Mouse (Mus musculus) heart, embryonic 13.5 days (tissue): ENCODE measurements at regions not wholly inside any gene's neighbourhood (a gene's known extent, or its start where the extent isn't known, plus 50 kb on each side); places are given as distances from the start of the nearest gene placed in this dataset.

Source experiments
- ATAC-seq: fragments of 200-750 bp; cut with Nextera tagmentation; 2 replicates; pipeline ENCODE4 v1.8.0; 2017; ENCODE audit warnings: moderate TSS enrichment; ENCODE audit not compliant: insufficient number of reproducible peaks, low FRiP score, low TSS enrichment; ENCODE audit errors: extremely low read depth
- H3K27ac ChIP-seq: fragments of 300-500 bp; sonication (generic); replicated peaks from 2 replicates; pipeline ENCODE4 v1.5.1; 2015; ENCODE audit warnings: moderate library complexity, mild to moderate bottlenecking, inconsistent platforms
- H3K27me3 ChIP-seq: fragments of 300-500 bp; sonication (generic); replicated peaks from 2 replicates; pipeline ENCODE4 v1.6.1; 2015; ENCODE audit warnings: mild to moderate bottlenecking, inconsistent platforms
- H3K36me3 ChIP-seq: fragments of 300-500 bp; sonication (generic); 2 replicates; pipeline ENCODE4 v1.6.1; 2015; ENCODE audit warnings: mild to moderate bottlenecking, inconsistent platforms
- H3K4me1 ChIP-seq: fragments of 300-500 bp; sonication (generic); 2 replicates; pipeline ENCODE4 v1.6.1; 2015; ENCODE audit warnings: inconsistent platforms
- H3K4me2 ChIP-seq: fragments of 300-500 bp; sonication (generic); 2 replicates; pipeline ENCODE4 v1.6.1; 2015; ENCODE audit warnings: inconsistent platforms, mild to moderate bottlenecking, moderate library complexity
- H3K4me3 ChIP-seq: fragments of 300-500 bp; sonication (generic); 2 replicates; pipeline ENCODE4 v1.5.1; 2015; ENCODE audit warnings: moderate library complexity, mild to moderate bottlenecking, inconsistent platforms
- H3K9ac ChIP-seq: fragments of 300-500 bp; sonication (generic); 2 replicates; pipeline ENCODE4 v1.6.1; 2015; ENCODE audit warnings: inconsistent platforms, mild to moderate bottlenecking, moderate library complexity
- H3K9me3 ChIP-seq: fragments of 300-500 bp; sonication (generic); 2 replicates; pipeline ENCODE4 v1.6.1; 2016; ENCODE audit warnings: inconsistent platforms
- WGBS: fragments of 180-500 bp; shearing (Covaris S2); methylation state at CpG from one replicate; pipeline ENCODE4 v1.1.7; 2015; ENCODE audit warnings: mixed read lengths; 5-methylcytosine and 5-hydroxymethylcytosine counted together

- 65% methylated on average over 3 of the region's 3 CpGs for WGBS
- no peaks in the 10 kb centered on the region for H3K9me3 ChIP-seq
- no peak overlapping the region for H3K4me3 ChIP-seq
- H3K27me3 ChIP-seq = no peaks in the 10 kb centered on the region
- H3K4me2 ChIP-seq = no peak overlapping the region
- H3K9ac ChIP-seq = no peak overlapping the region
- H3K27ac ChIP-seq = no peak overlapping the region
- no peaks in the 10 kb centered on the region for H3K36me3 ChIP-seq
- no peak for ATAC-seq
- H3K4me1 ChIP-seq = no peaks in the 10 kb centered on the region
Measured at GRCm38 (mm10) chr14:96879701-96880100, 360.8 kb upstream of the Klhl1 start.

GRCm38 (mm10) chr14:96871969-96872368, 353.1 kb upstream of the Klhl1 start:
- no peak overlapping the region for H3K4me3 ChIP-seq
- 81% methylated on average over 4 of the region's 4 CpGs for WGBS
- no peak overlapping the region for H3K27ac ChIP-seq
- H3K27me3 ChIP-seq = no peaks in the 10 kb centered on the region
- ATAC-seq = no peak
- H3K9ac ChIP-seq = no peak overlapping the region
- no peaks in the 10 kb centered on the region for H3K4me1 ChIP-seq
- no peaks in the 10 kb centered on the region for H3K9me3 ChIP-seq
- no peaks in the 10 kb centered on the region for H3K36me3 ChIP-seq
- no peak overlapping the region for H3K4me2 ChIP-seq

GRCm38 (mm10) chr14:96838910-96839309, 320.0 kb upstream of the Klhl1 start:
- WGBS = 62% methylated on average over 2 of the region's 2 CpGs
- Histone ChIP-seq H3K27ac (no peak overlapping the region), H3K4me1 (no peaks in the 10 kb centered on the region), H3K9me3 (no peaks in the 10 kb centered on the region), H3K36me3 (no peaks in the 10 kb centered on the region), H3K4me3 (no peak overlapping the region), H3K27me3 (no peaks in the 10 kb centered on the region), H3K9ac (no peak overlapping the region), H3K4me2 (no peak overlapping the region)
- ATAC-seq = no peak

GRCm38 (mm10) chr14:96825083-96825482, 306.2 kb upstream of the Klhl1 start:
- no peaks in the 10 kb centered on the region for H3K9me3 ChIP-seq
- H3K9ac ChIP-seq = no peak overlapping the region
- no peak overlapping the region for H3K27ac ChIP-seq
- no peak overlapping the region for H3K4me3 ChIP-seq
- H3K36me3 ChIP-seq = no peaks in the 10 kb centered on the region
- 67% methylated on average over 1 of the region's 1 CpGs for WGBS
- H3K4me1 ChIP-seq = no peaks in the 10 kb centered on the region
- H3K4me2 ChIP-seq = no peak overlapping the region
- no peak for ATAC-seq
- H3K27me3 ChIP-seq = no peaks in the 10 kb centered on the region

- Histone ChIP-seq H3K4me2 (no peak overlapping the region), H3K27ac (no peak overlapping the region), H3K4me3 (no peak overlapping the region), H3K4me1 (no peaks in the 10 kb centered on the region), H3K36me3 (no peaks in the 10 kb centered on the region), H3K27me3 (no peaks in the 10 kb centered on the region), H3K9me3 (no peaks in the 10 kb centered on the region), H3K9ac (no peak overlapping the region)
- WGBS = 70% methylated on average over 2 of the region's 2 CpGs
- ATAC-seq = no peak
Measured at GRCm38 (mm10) chr14:96815665-96816064, 296.8 kb upstream of the Klhl1 start.

- Histone ChIP-seq H3K9me3 (no peaks in the 10 kb centered on the region), H3K9ac (no peak overlapping the region), H3K4me3 (no peak overlapping the region), H3K36me3 (no peaks in the 10 kb centered on the region), H3K4me1 (no peaks in the 10 kb centered on the region), H3K27me3 (no peaks in the 10 kb centered on the region), H3K4me2 (no peak overlapping the region), H3K27ac (no peak overlapping the region)
- no peak for ATAC-seq
- WGBS = 62% methylated on average over 1 of the region's 1 CpGs
Measured at GRCm38 (mm10) chr14:96805284-96805683, 286.4 kb upstream of the Klhl1 start.

GRCm38 (mm10) chr14:96794806-96795205, 275.9 kb upstream of the Klhl1 start:
- H3K4me3 ChIP-seq = no peak overlapping the region
- no peaks in the 10 kb centered on the region for H3K4me1 ChIP-seq
- no peak overlapping the region for H3K27ac ChIP-seq
- ATAC-seq = no peak
- H3K36me3 ChIP-seq = no peaks in the 10 kb centered on the region
- H3K9me3 ChIP-seq = no peaks in the 10 kb centered on the region
- WGBS = 60% methylated on average over 1 of the region's 1 CpGs
- H3K9ac ChIP-seq = no peak overlapping the region
- no peaks in the 10 kb centered on the region for H3K27me3 ChIP-seq
- no peak overlapping the region for H3K4me2 ChIP-seq

- no peak for ATAC-seq
- no peak overlapping the region for H3K4me2 ChIP-seq
- H3K4me1 ChIP-seq = no peaks in the 10 kb centered on the region
- 72% methylated on average over 3 of the region's 3 CpGs for WGBS
- no peak overlapping the region for H3K27ac ChIP-seq
- no peaks in the 10 kb centered on the region for H3K9me3 ChIP-seq
- no peak overlapping the region for H3K9ac ChIP-seq
- no peak overlapping the region for H3K4me3 ChIP-seq
- no peaks in the 10 kb centered on the region for H3K27me3 ChIP-seq
- H3K36me3 ChIP-seq = no peaks in the 10 kb centered on the region
Measured at GRCm38 (mm10) chr14:96787917-96788316, 269.0 kb upstream of the Klhl1 start.

GRCm38 (mm10) chr14:96787286-96787685, 268.4 kb upstream of the Klhl1 start:
- Histone ChIP-seq H3K4me2 (no peak overlapping the region), H3K4me1 (no peaks in the 10 kb centered on the region), H3K9ac (no peak overlapping the region), H3K27me3 (no peaks in the 10 kb centered on the region), H3K27ac (no peak overlapping the region), H3K9me3 (no peaks in the 10 kb centered on the region), H3K4me3 (no peak overlapping the region), H3K36me3 (no peaks in the 10 kb centered on the region)
- WGBS = 36% methylated on average over 1 of the region's 1 CpGs
- ATAC-seq = no peak

- Histone ChIP-seq H3K4me2 (no peak overlapping the region), H3K4me1 (no peaks in the 10 kb centered on the region), H3K27me3 (no peaks in the 10 kb centered on the region), H3K9ac (no peak overlapping the region), H3K9me3 (no peaks in the 10 kb centered on the region), H3K36me3 (no peaks in the 10 kb centered on the region), H3K27ac (no peak overlapping the region), H3K4me3 (no peak overlapping the region)
- WGBS = 57% methylated on average over 1 of the region's 1 CpGs
- no peak for ATAC-seq
Measured at GRCm38 (mm10) chr14:96775801-96776200, 256.9 kb upstream of the Klhl1 start.

- no peaks in the 10 kb centered on the region for H3K9me3 ChIP-seq
- H3K4me2 ChIP-seq = no peak overlapping the region
- H3K9ac ChIP-seq = no peak overlapping the region
- H3K4me3 ChIP-seq = no peak overlapping the region
- H3K27ac ChIP-seq = no peak overlapping the region
- WGBS = 83% methylated on average over 8 of the region's 8 CpGs
- ATAC-seq = no peak
- H3K27me3 ChIP-seq = no peaks in the 10 kb centered on the region
- no peaks in the 10 kb centered on the region for H3K36me3 ChIP-seq
- no peaks in the 10 kb centered on the region for H3K4me1 ChIP-seq
Measured at GRCm38 (mm10) chr14:96760591-96760990, 241.7 kb upstream of the Klhl1 start.

GRCm38 (mm10) chr14:96733211-96733610, 214.3 kb upstream of the Klhl1 start:
- Histone ChIP-seq H3K9me3 (no peaks in the 10 kb centered on the region), H3K4me1 (no peaks in the 10 kb centered on the region), H3K4me3 (no peak overlapping the region), H3K9ac (no peak overlapping the region), H3K36me3 (no peaks in the 10 kb centered on the region), H3K27me3 (no peaks in the 10 kb centered on the region), H3K4me2 (no peak overlapping the region), H3K27ac (no peak overlapping the region)
- no peak for ATAC-seq
- WGBS = 72% methylated on average over 4 of the region's 4 CpGs

GRCm38 (mm10) chr14:96697086-96697485, 178.2 kb upstream of the Klhl1 start:
- H3K4me1 ChIP-seq = no peaks in the 10 kb centered on the region
- H3K27me3 ChIP-seq = no peaks in the 10 kb centered on the region
- H3K9ac ChIP-seq = no peak overlapping the region
- H3K4me2 ChIP-seq = no peak overlapping the region
- no peak overlapping the region for H3K27ac ChIP-seq
- no peak for ATAC-seq
- H3K36me3 ChIP-seq = no peaks in the 10 kb centered on the region
- no peak overlapping the region for H3K4me3 ChIP-seq
- no peaks in the 10 kb centered on the region for H3K9me3 ChIP-seq
